Mouse (Mus musculus) cerebellum, adult (tissue): ENCODE data around the gene Klhl23.
A peak's percentile ranks its signal among the peaks of the same experiment; 100 is the strongest.

ENCODE experiments used
- ATAC-seq: cut with Nextera tagmentation; 2 replicates; pipeline ENCODE4 v1.9.2; 2017; ENCODE audit warnings: mild to moderate bottlenecking, moderate library complexity, mixed read lengths; ENCODE audit not compliant: insufficient number of reproducible peaks, low FRiP score, low TSS enrichment

Gene Klhl23

GRCm38 (mm10) chr2:69828031-69828430 is 6.3 kb downstream of the Klhl23 start:
- no peak for ATAC-seq

GRCm38 (mm10) chr2:69829680-69830079 is 7.9 kb downstream of the Klhl23 start:
- ATAC-seq = no peak

- no peak for ATAC-seq
Measured at GRCm38 (mm10) chr2:69830116-69830515, 8.4 kb downstream of the Klhl23 start.

- ATAC-seq = no peak
Measured at GRCm38 (mm10) chr2:69837244-69837967, 15.7 kb downstream of the Klhl23 start.

- no peak for ATAC-seq
Measured at GRCm38 (mm10) chr2:69837996-69838395, 16.3 kb downstream of the Klhl23 start.

GRCm38 (mm10) chr2:69838707-69839106 is 17.0 kb downstream of the Klhl23 start:
- ATAC-seq = no peak

GRCm38 (mm10) chr2:69840261-69840660 is 18.5 kb downstream of the Klhl23 start:
- ATAC-seq = no peak

- no peak for ATAC-seq
Measured at GRCm38 (mm10) chr2:69849215-69849614, 27.5 kb downstream of the Klhl23 start.

- ATAC-seq = 0 out of 2 replicates have a peak, but pooled peaks have one; percentile 6
Measured at GRCm38 (mm10) chr2:69851427-69852058, 29.8 kb downstream of the Klhl23 start.

- no peak for ATAC-seq
Measured at GRCm38 (mm10) chr2:69856392-69856791, 34.6 kb downstream of the Klhl23 start.

- ATAC-seq = no peak
Measured at GRCm38 (mm10) chr2:69857882-69858281, 36.1 kb downstream of the Klhl23 start.

- peak; percentile 66 for ATAC-seq
Measured at GRCm38 (mm10) chr2:69860972-69861452, 39.3 kb downstream of the Klhl23 start.

- peak; percentile 92 for ATAC-seq
Measured at GRCm38 (mm10) chr2:69861485-69862091, 39.8 kb downstream of the Klhl23 start, which contains the start of gene Ssb. Gene Ssb (plus strand): TSS chr2:69861562.

GRCm38 (mm10) chr2:69862117-69862657 is 40.4 kb downstream of the Klhl23 start:
- ATAC-seq = no peak

- ATAC-seq = no peak
Measured at GRCm38 (mm10) chr2:69883990-69884391, 62.2 kb downstream of the Klhl23 start.

GRCm38 (mm10) chr2:69884581-69884980 is 62.8 kb downstream of the Klhl23 start:
- ATAC-seq = no peak

- ATAC-seq = peak; percentile 36; the same call in 1 of the 2 replicates
Measured at GRCm38 (mm10) chr2:69885050-69885449, 63.3 kb downstream of the Klhl23 start.

- peak; percentile 96 for ATAC-seq
Measured at GRCm38 (mm10) chr2:69885451-69886305, 63.9 kb downstream of the Klhl23 start, which contains the start of gene Mettl5. Gene Mettl5 (minus strand): TSS chr2:69885615.
